Mouse (Mus musculus) thymus, adult 2 months (tissue): ENCODE measurements at regions not wholly inside any gene's neighbourhood (a gene's known extent, or its start where the extent isn't known, plus 50 kb on each side); places are given as distances from the start of the nearest gene placed in this dataset.

ENCODE experiments used
- CTCF ChIP-seq: fragments of 200-500 bp; IDR thresholded peaks from 2 replicates; pipeline ENCODE4 v1.5.1; 2012; ENCODE audit warnings: mild to moderate bottlenecking, control low read depth, low read length, moderate library complexity, borderline replicate concordance; ENCODE audit not compliant: control insufficient read depth, poor library complexity, insufficient read depth; ENCODE audit errors: extremely low read depth
- POLR2A ChIP-seq: fragments of 200-500 bp; IDR thresholded peaks from 2 replicates; pipeline ENCODE4 v1.6.1; 2012; ENCODE audit warnings: mild to moderate bottlenecking, low read length, control low read depth, moderate library complexity; ENCODE audit not compliant: control insufficient read depth, poor library complexity, insufficient read depth; ENCODE audit errors: extremely low read depth

- TF ChIP-seq CTCF = peak; percentile 76; the same call in 1 of the 2 replicates
- no peak for TF ChIP-seq POLR2A
Measured at GRCm38 (mm10) chr11:19830280-19831062, 93.7 kb upstream of the Spred2 start.
